Mouse (Mus musculus) spleen, adult 2 months (tissue): ENCODE results near the gene Fbxl3.

Experiments
- CTCF ChIP-seq: fragments of 200-500 bp; IDR thresholded peaks from 2 replicates; pipeline ENCODE4 v1.5.1; 2011; ENCODE audit warnings: mild to moderate bottlenecking, inconsistent platforms; ENCODE audit not compliant: insufficient read depth, insufficient read length, insufficient replicate concordance; ENCODE audit errors: extremely low read depth
- POLR2A ChIP-seq: fragments of 200-500 bp; IDR thresholded peaks from 2 replicates; pipeline ENCODE4 v1.6.1; 2011; ENCODE audit warnings: low read depth, low read length, inconsistent platforms

DNA sequence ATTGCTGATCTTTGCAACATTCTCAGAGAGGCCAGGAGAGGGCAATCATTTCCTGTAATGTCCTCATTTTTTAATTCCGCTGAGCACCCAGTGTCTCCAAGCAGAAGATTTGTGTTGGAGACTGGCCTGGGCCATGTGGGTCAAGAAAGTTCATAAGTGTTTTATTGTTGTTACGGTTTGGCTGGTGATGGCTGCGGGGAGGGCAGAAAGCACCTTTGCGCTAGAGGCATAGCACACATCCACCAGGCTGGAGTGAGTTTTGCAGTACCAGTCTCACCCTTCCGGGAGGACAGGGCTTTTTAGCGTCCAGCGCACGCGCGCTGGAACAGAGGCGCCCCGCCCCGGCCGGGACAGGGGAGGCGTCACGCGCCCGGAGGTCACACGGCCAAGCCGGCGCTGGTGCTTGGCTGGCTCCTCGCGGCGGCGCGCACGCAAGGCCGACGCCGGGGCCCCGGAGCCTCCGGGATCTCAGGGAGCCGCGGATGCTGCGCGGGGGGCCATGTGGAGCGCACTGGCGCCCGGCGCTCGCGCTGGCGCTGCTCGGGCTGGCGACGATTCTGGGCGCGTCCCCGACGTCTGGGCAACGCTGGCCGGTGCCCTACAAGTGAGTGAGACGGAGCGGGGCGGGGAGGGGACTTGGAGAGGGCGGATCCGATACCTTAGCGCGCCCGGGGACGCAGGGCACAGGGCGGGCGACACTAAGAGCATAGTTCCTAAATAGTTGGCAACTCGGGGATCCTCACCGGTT, 29.3 kb downstream of the Fbxl3 start, which contains the start of gene Cln5:
- TF ChIP-seq CTCF (no peak), POLR2A (peak; percentile 91)
